Mouse (Mus musculus) midbrain, embryonic 15.5 days (tissue): Measurements from ENCODE around the gene Ddi2. TPM values are rescaled to one million over a fixed set of nuclear protein-coding genes. Genes with fewer than 3 reads are reported as not detected.
"Not testable (repeated sequence)": the region's sequence is repeated elsewhere in the genome, so short reads cannot be mapped to it uniquely, and the experiment has no call there.

Experiments used
- ATAC-seq: fragments of 200-750 bp; cut with Nextera tagmentation; replicated peaks from 2 replicates; pipeline ENCODE4 v1.8.0; 2017; ENCODE audit warnings: moderate TSS enrichment
- H3K27ac ChIP-seq: fragments of 300-500 bp; sonication (generic); 2 replicates; pipeline ENCODE4 v1.5.1; 2015; ENCODE audit warnings: mild to moderate bottlenecking, inconsistent platforms
- H3K27me3 ChIP-seq: fragments of 300-500 bp; sonication (generic); replicated peaks from 2 replicates; pipeline ENCODE4 v1.6.1; 2015; ENCODE audit warnings: inconsistent platforms
- H3K36me3 ChIP-seq: fragments of 300-500 bp; sonication (generic); replicated peaks from 2 replicates; pipeline ENCODE4 v1.6.1; 2015; ENCODE audit warnings: inconsistent platforms
- H3K4me1 ChIP-seq: fragments of 300-500 bp; sonication (generic); 2 replicates; pipeline ENCODE4 v1.6.1; 2015; ENCODE audit warnings: inconsistent platforms
- H3K4me2 ChIP-seq: fragments of 300-500 bp; sonication (generic); 2 replicates; pipeline ENCODE4 v1.6.1; 2015; ENCODE audit warnings: inconsistent platforms, mild to moderate bottlenecking, moderate library complexity
- H3K4me3 ChIP-seq: fragments of 300-500 bp; sonication (generic); 2 replicates; pipeline ENCODE4 v1.5.1; 2015; ENCODE audit warnings: mild to moderate bottlenecking, inconsistent platforms
- H3K9ac ChIP-seq: fragments of 300-500 bp; sonication (generic); 2 replicates; pipeline ENCODE4 v1.6.1; 2015; ENCODE audit warnings: mild to moderate bottlenecking, inconsistent platforms
- H3K9me3 ChIP-seq: fragments of 300-500 bp; sonication (generic); 2 replicates; pipeline ENCODE4 v1.6.1; 2016; ENCODE audit warnings: inconsistent platforms
- WGBS: fragments of 180-500 bp; shearing (Covaris S2); methylation state at CpG from one replicate; pipeline ENCODE4 v1.1.7; 2015; ENCODE audit warnings: mixed read lengths; 5-methylcytosine and 5-hydroxymethylcytosine counted together
- polyA plus RNA-seq: library from polyadenylated mRNA; unstranded; fragments of >200 nt; fragmentation: Nextera tagmentation; extraction: Ambion mirVana; gene quantifications from 2 replicates; pipeline ENCODE4 v1.2.1, GENCODE M21; 2015

Ddi2 gene
- polyA plus RNA-seq, result 13.3 and 14.0 TPM in 2 replicates

GRCm38 (mm10) chr4:141722731-141723672 lies at the start of gene Ddi2:
Gene Ddi2, minus strand, starts transcription at chr4:141723419.
- Histone ChIP-seq H3K27me3 (no peaks in the 10 kb centered on the region), H3K9ac (peak within 1 kb of the TSS; percentile 90), H3K4me2 (peak within 1 kb of the TSS; percentile 72), H3K9me3 (no peaks in the 10 kb centered on the region), H3K4me3 (peak within 1 kb of the TSS; percentile 80), H3K27ac (peak within 1 kb of the TSS; percentile 91), H3K4me1 (peaks cover 25% of the 10 kb centered on the region), H3K36me3 (0 out of 2 replicates have a peak, but pooled peaks cover 5% of the 10 kb centered on the region)
- peak; percentile 94 for ATAC-seq
- WGBS, result under 1% methylated on average over 81 of the region's 105 CpGs

GRCm38 (mm10) chr4:141773019-141773418 lies 49.8 kb upstream of the Ddi2 start:
- H3K4me1 ChIP-seq, H3K9ac ChIP-seq, H3K27me3 ChIP-seq, H3K4me2 ChIP-seq, H3K9me3 ChIP-seq, H3K27ac ChIP-seq, H3K4me3 ChIP-seq, ATAC-seq: not testable (repeated sequence)
- 86% methylated on average over 4 of the region's 4 CpGs for WGBS
- peaks cover 64% of the 10 kb centered on the region for H3K36me3 ChIP-seq

DNA sequence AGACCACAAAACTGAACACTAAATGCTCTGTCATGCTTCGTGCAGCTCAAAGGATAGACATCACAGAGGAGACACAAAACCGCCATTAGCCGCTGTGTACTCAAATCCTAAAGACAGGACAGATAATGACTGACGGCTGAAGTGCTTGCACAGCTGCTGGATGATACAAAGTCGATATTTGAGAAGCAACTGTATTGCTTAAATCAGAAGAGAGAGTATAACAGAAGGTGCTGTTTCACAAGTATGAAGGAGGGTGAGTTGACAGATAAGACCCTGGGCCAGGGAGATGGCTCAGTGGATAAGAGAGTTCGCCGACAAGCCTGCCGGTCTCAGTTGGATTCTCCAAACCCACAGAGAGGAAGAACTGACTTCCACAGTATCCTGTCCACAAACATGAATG lies 48.6 kb upstream of the Ddi2 start:
- H3K4me2 ChIP-seq, result no peak overlapping the region
- H3K4me1 ChIP-seq, result no peaks in the 10 kb centered on the region
- H3K36me3 ChIP-seq, result peaks cover 62% of the 10 kb centered on the region
- H3K4me3 ChIP-seq, result no peak overlapping the region
- no peaks in the 10 kb centered on the region for H3K9me3 ChIP-seq
- 92% methylated on average over 8 of the region's 8 CpGs for WGBS
- no peak for ATAC-seq
- no peak overlapping the region for H3K9ac ChIP-seq
- H3K27ac ChIP-seq, result no peak overlapping the region
- no peaks in the 10 kb centered on the region for H3K27me3 ChIP-seq

DNA sequence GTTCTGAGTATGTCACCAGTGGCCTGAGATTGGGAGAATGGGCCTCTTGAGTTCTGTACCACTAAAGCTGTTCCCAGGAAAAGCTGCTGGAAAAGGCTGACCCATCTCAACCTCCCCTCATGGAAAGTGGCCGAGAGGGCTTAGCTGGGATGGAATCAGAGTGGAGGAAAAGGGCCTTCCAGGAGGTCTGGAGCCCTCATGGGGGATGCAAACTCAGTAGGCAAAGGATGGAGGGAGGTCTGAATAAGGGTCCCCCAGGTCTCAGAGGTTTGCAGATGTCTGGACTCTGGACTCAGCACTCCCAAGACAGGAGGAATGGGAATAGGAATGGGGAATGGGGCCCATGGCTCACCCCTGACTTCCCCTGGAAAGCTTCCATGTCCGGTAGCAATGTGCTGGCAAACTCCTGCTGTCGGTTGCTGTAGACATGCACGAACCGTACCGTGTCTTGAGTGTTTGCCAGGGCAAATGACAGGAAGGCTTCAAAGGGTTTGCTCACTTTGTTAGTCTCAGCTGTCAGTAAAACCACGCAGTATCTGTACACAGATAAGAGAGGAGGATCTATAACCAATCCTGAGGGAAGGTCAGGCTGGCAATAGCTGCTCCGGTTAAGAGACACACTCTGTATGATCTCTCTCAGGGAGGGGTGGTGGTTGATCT lies 46.4 kb upstream of the Ddi2 start:
- peaks cover 56% of the 10 kb centered on the region for H3K36me3 ChIP-seq

GRCm38 (mm10) chr4:141767353-141768036 lies 44.3 kb upstream of the Ddi2 start:
- Histone ChIP-seq H3K4me1 (peaks cover 6% of the 10 kb centered on the region; the same call in 1 of the 2 replicates), H3K4me3 (no peak overlapping the region), H3K4me2 (no peak overlapping the region), H3K9me3 (no peaks in the 10 kb centered on the region), H3K27ac (peak overlapping the region; percentile 35; the same call in 1 of the 2 replicates), H3K9ac (no peak overlapping the region), H3K27me3 (no peaks in the 10 kb centered on the region), H3K36me3 (peaks cover 50% of the 10 kb centered on the region)
- ATAC-seq, result 0 out of 2 replicates have a peak, but pooled peaks have one; percentile 33
- 75% methylated on average over 19 of the region's 19 CpGs for WGBS

More for the DNA sequence above, 46.4 kb upstream of the Ddi2 start:
- WGBS, result 90% methylated on average over 8 of the region's 8 CpGs
- Histone ChIP-seq H3K4me1 (peaks cover 6% of the 10 kb centered on the region; the same call in 1 of the 2 replicates), H3K27ac (no peak overlapping the region), H3K4me2 (no peak overlapping the region), H3K9me3 (no peaks in the 10 kb centered on the region), H3K9ac (no peak overlapping the region), H3K27me3 (no peaks in the 10 kb centered on the region), H3K4me3 (no peak overlapping the region)
- no peak for ATAC-seq

DNA sequence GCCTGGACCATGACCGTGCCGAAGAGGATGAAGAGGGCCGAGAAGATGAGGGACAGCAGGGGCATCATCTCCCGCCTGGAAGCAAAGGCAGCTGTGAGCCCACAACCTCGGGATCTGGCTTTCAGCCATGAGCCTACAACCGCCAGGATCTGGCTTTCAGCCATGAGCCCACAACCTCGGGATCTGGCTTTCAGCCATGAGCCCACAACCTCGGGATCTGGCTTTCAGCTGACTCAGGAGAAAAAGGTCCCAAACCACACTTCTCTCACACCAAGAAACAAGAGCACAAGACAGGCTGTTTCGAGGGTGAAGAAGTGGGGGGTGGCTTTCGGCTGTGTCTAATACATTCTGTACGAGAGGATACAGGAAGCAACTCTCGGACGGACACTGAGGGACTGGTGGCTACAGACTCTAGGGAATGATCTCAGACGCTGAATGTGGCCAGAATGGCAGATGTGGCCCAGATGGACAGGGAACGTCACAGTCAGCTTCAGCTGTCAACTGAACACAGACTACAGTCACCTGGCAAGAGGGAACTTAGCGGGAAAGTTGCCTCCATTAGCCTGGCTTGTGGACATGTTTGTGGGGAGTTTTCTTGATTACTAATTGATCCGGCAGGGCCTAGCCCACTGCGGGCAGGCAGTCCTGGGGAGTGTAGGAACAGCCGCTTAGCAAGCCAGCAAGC lies 43.6 kb upstream of the Ddi2 start:
- peaks cover 52% of the 10 kb centered on the region for H3K36me3 ChIP-seq
- ATAC-seq, result 0 out of 2 replicates have a peak, but pooled peaks have one; percentile 30
- no peaks in the 10 kb centered on the region for H3K9me3 ChIP-seq
- no peak overlapping the region for H3K4me2 ChIP-seq
- 55% methylated on average over 19 of the region's 19 CpGs for WGBS
- no peak overlapping the region for H3K9ac ChIP-seq
- peak overlapping the region; percentile 72 for H3K27ac ChIP-seq
- H3K4me1 ChIP-seq, result peaks cover 6% of the 10 kb centered on the region; the same call in 1 of the 2 replicates
- H3K27me3 ChIP-seq, result no peaks in the 10 kb centered on the region
- H3K4me3 ChIP-seq, result no peak overlapping the region

GRCm38 (mm10) chr4:141766316-141766667 lies 43.1 kb upstream of the Ddi2 start:
- no peak overlapping the region for H3K4me3 ChIP-seq
- no peaks in the 10 kb centered on the region for H3K9me3 ChIP-seq
- peaks cover 50% of the 10 kb centered on the region for H3K36me3 ChIP-seq
- ATAC-seq, result no peak
- WGBS, result 80% methylated on average over 8 of the region's 8 CpGs
- H3K27me3 ChIP-seq, result no peaks in the 10 kb centered on the region
- H3K27ac ChIP-seq, result peak overlapping the region; percentile 72
- H3K4me2 ChIP-seq, result no peak overlapping the region
- peaks cover 6% of the 10 kb centered on the region; the same call in 1 of the 2 replicates for H3K4me1 ChIP-seq
- H3K9ac ChIP-seq, result no peak overlapping the region

DNA sequence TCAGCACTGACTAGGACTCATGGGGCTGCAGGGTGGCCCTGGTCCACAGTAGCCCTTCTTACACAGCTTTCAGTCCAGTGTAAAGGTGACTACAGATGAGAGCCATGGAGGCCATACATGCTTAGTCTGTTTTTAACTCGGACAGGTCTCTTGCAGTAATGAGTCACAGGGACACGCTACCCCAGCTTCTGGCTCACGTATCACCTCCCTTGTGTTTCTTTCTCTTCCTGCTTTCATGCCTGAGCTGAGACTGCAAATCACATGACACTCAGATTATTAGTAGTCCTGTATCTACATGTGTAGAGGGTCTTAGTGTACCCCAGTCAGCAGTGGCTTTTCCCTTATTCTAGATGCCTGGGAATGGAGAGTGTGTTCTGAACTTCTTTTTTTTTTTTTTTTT lies 41.8 kb upstream of the Ddi2 start:
- H3K4me1 ChIP-seq, result peaks cover 6% of the 10 kb centered on the region; the same call in 1 of the 2 replicates
- WGBS, result 99% methylated on average over 3 of the region's 3 CpGs
- H3K27me3 ChIP-seq, result no peaks in the 10 kb centered on the region
- H3K27ac ChIP-seq, result no peak overlapping the region
- H3K4me3 ChIP-seq, result no peak overlapping the region
- H3K9me3 ChIP-seq, result no peaks in the 10 kb centered on the region
- peaks cover 42% of the 10 kb centered on the region for H3K36me3 ChIP-seq
- ATAC-seq, result no peak
- no peak overlapping the region for H3K4me2 ChIP-seq
- H3K9ac ChIP-seq, result no peak overlapping the region

DNA sequence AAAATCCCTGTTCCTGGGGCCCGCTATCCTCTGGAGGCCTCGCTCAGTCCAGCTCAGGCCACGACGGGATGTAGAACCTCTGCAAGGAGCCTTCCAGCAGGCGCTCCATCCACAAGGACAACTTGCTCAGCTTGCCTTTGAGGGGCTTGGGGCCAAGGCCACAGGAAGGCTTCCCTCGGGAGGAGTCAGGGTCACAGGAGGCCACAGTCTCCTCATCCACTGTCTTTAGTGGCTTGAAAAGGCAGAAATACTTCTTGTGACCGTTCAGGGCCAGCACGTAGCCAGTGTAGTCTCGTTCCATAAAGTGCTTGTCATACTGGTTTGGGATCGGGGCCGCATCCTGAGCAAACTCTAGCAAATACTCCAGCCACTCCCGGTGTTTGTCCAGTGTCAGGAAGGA lies 40.3 kb upstream of the Ddi2 start:
- Histone ChIP-seq H3K27me3 (no peaks in the 10 kb centered on the region), H3K36me3 (peaks cover 36% of the 10 kb centered on the region), H3K4me2 (no peak overlapping the region), H3K9me3 (no peaks in the 10 kb centered on the region), H3K4me3 (no peak overlapping the region), H3K27ac (no peak overlapping the region), H3K4me1 (peaks cover 6% of the 10 kb centered on the region; the same call in 1 of the 2 replicates), H3K9ac (no peak overlapping the region)
- WGBS, result 94% methylated on average over 12 of the region's 12 CpGs
- ATAC-seq, result no peak

GRCm38 (mm10) chr4:141762102-141762598 lies 38.9 kb upstream of the Ddi2 start:
- H3K27ac ChIP-seq, result no peak overlapping the region

GRCm38 (mm10) chr4:141760942-141761341 lies 37.7 kb upstream of the Ddi2 start:
- H3K9ac ChIP-seq, result no peak overlapping the region
- H3K4me3 ChIP-seq, result no peak overlapping the region
- WGBS, result 89% methylated on average over 4 of the region's 4 CpGs
- peaks cover 30% of the 10 kb centered on the region for H3K36me3 ChIP-seq
- no peaks in the 10 kb centered on the region for H3K9me3 ChIP-seq
- no peaks in the 10 kb centered on the region for H3K27me3 ChIP-seq
- no peak overlapping the region for H3K27ac ChIP-seq
- ATAC-seq, result no peak
- no peaks in the 10 kb centered on the region for H3K4me1 ChIP-seq
- no peak overlapping the region for H3K4me2 ChIP-seq

More at GRCm38 (mm10) chr4:141762102-141762598, 38.9 kb upstream of the Ddi2 start:
- Histone ChIP-seq H3K9ac (no peak overlapping the region), H3K36me3 (peaks cover 34% of the 10 kb centered on the region), H3K4me3 (no peak overlapping the region), H3K27me3 (no peaks in the 10 kb centered on the region), H3K9me3 (no peaks in the 10 kb centered on the region), H3K4me2 (no peak overlapping the region), H3K4me1 (peaks cover 6% of the 10 kb centered on the region; the same call in 1 of the 2 replicates)
- ATAC-seq, result no peak
- WGBS, result 94% methylated on average over 13 of the region's 13 CpGs
